Mouse (Mus musculus): ENCODE results near the gene Nkd2. TPM values are rescaled to one million over a fixed set of nuclear protein-coding genes. Genes with fewer than 3 reads are reported as not detected.

Gene Nkd2
- polyA plus RNA-seq, 1 experiment from 2014 or later, result 20.6 TPM

DNA sequence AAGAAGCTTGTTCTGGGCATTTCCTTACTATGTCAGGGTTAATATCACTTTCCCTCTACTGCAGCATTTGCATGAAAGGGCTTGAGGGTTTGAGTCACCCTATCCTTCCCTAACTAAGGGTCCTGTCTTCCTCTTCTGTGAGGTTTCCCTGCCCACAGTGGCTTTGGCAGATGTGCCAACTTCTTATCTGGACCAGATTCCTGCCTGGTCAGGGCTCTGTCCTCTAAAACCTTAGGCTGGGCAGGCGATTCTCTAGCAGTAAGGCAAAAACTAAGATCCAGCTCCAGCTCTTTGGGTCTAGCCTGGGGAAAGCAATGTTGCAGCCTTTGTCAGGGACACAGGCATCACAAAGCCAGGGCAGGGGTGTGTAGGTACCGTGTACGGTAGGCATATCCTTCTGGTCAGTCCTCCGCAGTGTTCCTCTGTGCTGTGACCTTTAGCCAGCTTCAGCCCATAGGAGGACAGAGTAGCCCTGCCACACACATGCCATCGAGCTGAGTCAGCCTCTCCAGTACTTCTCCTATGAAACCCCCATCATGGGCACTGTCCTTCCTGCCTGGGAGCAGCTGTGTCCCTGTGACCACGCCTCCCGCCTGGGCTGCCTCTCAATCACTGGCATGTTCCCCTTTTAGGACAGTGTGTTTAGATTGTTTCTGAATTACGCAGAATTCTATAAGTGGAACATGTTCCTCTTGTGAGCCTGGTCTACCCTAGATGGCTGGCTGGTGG, 43.8 kb downstream of the Nkd2 start:
- no peaks in the 10 kb centered on the region for H3K27me3 ChIP-seq (ENCODE audit: control insufficient read depth, insufficient read depth, low read depth, low read length)
- H3K4me2 ChIP-seq (ENCODE audit: low read length), result no peak overlapping the region
- no peak overlapping the region for H3K4me3 ChIP-seq (ENCODE audit: low read depth, low read length)
- no peaks in the 10 kb centered on the region for H3K4me1 ChIP-seq (ENCODE audit: control insufficient read depth, insufficient read depth, low read length)
- ATAC-seq, result no peak
- no peak overlapping the region for H3K27ac ChIP-seq (ENCODE audit: low read length)
- H3K9me3 ChIP-seq (replicated peaks; ENCODE audit: control insufficient read depth, low read length, poor library complexity, severe bottlenecking), result no peaks in the 10 kb centered on the region
- no peaks in the 10 kb centered on the region for H3K36me3 ChIP-seq (ENCODE audit: control insufficient read depth, insufficient read depth, low read length)
- 90% methylated on average over 8 of the region's 8 CpGs for WGBS
- H3K9ac ChIP-seq (ENCODE audit: low read depth, low read length), result no peak overlapping the region

- H3K4me3 ChIP-seq (ENCODE audit: low read depth, low read length), result no peak overlapping the region
- H3K9ac ChIP-seq (ENCODE audit: low read depth, low read length), result no peak overlapping the region
- H3K9me3 ChIP-seq (replicated peaks; ENCODE audit: control insufficient read depth, low read length, poor library complexity, severe bottlenecking), result no peaks in the 10 kb centered on the region
- no peak overlapping the region for H3K4me2 ChIP-seq (ENCODE audit: low read length)
- no peaks in the 10 kb centered on the region for H3K4me1 ChIP-seq (ENCODE audit: control insufficient read depth, insufficient read depth, low read length)
- no peaks in the 10 kb centered on the region for H3K27me3 ChIP-seq (ENCODE audit: control insufficient read depth, insufficient read depth, low read depth, low read length)
- ATAC-seq, result no peak
- WGBS, result 88% methylated on average over 5 of the region's 5 CpGs
- H3K27ac ChIP-seq (ENCODE audit: low read length), result no peak overlapping the region
- peaks cover 4% of the 10 kb centered on the region; the same call in 1 of the 2 replicates for H3K36me3 ChIP-seq (ENCODE audit: control insufficient read depth, insufficient read depth, low read length)
These were observed 48.3 kb downstream of the Nkd2 start for GRCm38 (mm10) chr13:73799110-73799509.

DNA sequence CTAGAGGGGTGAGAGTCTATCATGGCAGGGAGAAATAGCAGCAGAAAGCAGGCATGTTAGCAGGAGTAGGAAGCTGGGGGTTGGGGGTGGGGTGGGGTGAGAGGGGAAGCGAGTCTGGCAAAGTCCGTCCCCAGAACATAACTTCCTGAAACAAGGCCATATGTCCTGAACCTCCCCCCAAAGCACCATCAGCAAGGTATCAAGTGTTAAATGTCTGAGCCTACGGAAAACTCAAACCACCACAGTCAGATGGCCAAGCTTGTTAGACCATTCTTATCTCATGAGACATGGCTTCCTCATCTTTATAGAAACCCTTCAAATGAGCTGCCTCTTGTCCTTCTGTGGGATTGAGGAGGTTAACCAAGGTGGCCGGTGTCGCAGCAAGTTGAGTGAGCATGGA, 54.3 kb downstream of the Nkd2 start:
- Histone ChIP-seq H3K4me1 (ENCODE audit: control insufficient read depth, insufficient read depth, low read length) (no peaks in the 10 kb centered on the region), H3K9ac (ENCODE audit: low read depth, low read length) (no peak overlapping the region), H3K36me3 (ENCODE audit: control insufficient read depth, insufficient read depth, low read length) (peaks cover 4% of the 10 kb centered on the region; the same call in 1 of the 2 replicates), H3K4me3 (ENCODE audit: low read depth, low read length) (no peak overlapping the region), H3K9me3 (replicated peaks; ENCODE audit: control insufficient read depth, low read length, poor library complexity, severe bottlenecking) (no peaks in the 10 kb centered on the region), H3K27ac (ENCODE audit: low read length) (no peak overlapping the region), H3K27me3 (ENCODE audit: control insufficient read depth, insufficient read depth, low read depth, low read length) (no peaks in the 10 kb centered on the region), H3K4me2 (ENCODE audit: low read length) (no peak overlapping the region)
- ATAC-seq, result no peak
- 97% methylated on average over 5 of the region's 5 CpGs for WGBS

DNA sequence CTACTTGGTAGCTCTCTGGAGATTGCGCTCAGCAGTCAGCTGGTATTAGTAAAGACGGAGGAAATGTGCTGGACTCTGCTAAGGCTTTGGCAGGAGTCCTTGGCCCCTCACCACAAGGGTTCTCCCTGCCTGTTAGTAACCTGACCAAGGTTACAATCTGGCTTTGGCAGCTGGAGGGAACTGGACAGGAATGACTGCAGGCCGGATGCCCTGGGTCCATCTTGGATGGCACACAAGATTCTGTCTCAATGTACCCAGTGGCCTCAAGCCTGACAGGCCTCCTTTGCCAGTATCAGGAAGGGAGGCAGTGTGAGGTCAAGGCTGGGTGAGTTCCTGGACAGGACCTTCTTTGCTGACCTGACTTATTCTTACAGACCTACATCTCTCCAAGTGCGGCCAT, 55.3 kb downstream of the Nkd2 start:
- Histone ChIP-seq H3K27ac (ENCODE audit: low read length) (no peak overlapping the region), H3K9ac (ENCODE audit: low read depth, low read length) (no peak overlapping the region), H3K27me3 (ENCODE audit: control insufficient read depth, insufficient read depth, low read depth, low read length) (no peaks in the 10 kb centered on the region), H3K4me1 (ENCODE audit: control insufficient read depth, insufficient read depth, low read length) (no peaks in the 10 kb centered on the region), H3K4me3 (ENCODE audit: low read depth, low read length) (no peak overlapping the region), H3K36me3 (ENCODE audit: control insufficient read depth, insufficient read depth, low read length) (peaks cover 4% of the 10 kb centered on the region; the same call in 1 of the 2 replicates), H3K4me2 (ENCODE audit: low read length) (no peak overlapping the region), H3K9me3 (replicated peaks; ENCODE audit: control insufficient read depth, low read length, poor library complexity, severe bottlenecking) (no peaks in the 10 kb centered on the region)
- WGBS, result 96% methylated on average over 4 of the region's 4 CpGs
- no peak for ATAC-seq

- no peaks in the 10 kb centered on the region for H3K4me1 ChIP-seq (ENCODE audit: control insufficient read depth, insufficient read depth, low read length)
- H3K4me2 ChIP-seq (ENCODE audit: low read length), result no peak overlapping the region
- no peaks in the 10 kb centered on the region for H3K27me3 ChIP-seq (ENCODE audit: control insufficient read depth, insufficient read depth, low read depth, low read length)
- 28% methylated on average over 5 of the region's 5 CpGs for WGBS
- H3K36me3 ChIP-seq (ENCODE audit: control insufficient read depth, insufficient read depth, low read length), result no peaks in the 10 kb centered on the region
- no peak for ATAC-seq
- no peak overlapping the region for H3K4me3 ChIP-seq (ENCODE audit: low read depth, low read length)
- H3K9ac ChIP-seq (ENCODE audit: low read depth, low read length), result no peak overlapping the region
- H3K9me3 ChIP-seq (replicated peaks; ENCODE audit: control insufficient read depth, low read length, poor library complexity, severe bottlenecking), result no peaks in the 10 kb centered on the region
- H3K27ac ChIP-seq (ENCODE audit: low read length), result no peak overlapping the region
These were observed 64.9 kb downstream of the Nkd2 start for GRCm38 (mm10) chr13:73782486-73782885.

GRCm38 (mm10) chr13:73777578-73777977, 69.9 kb downstream of the Nkd2 start:
- WGBS, result 89% methylated on average over 3 of the region's 3 CpGs
- no peaks in the 10 kb centered on the region for H3K27me3 ChIP-seq (ENCODE audit: control insufficient read depth, insufficient read depth, low read depth, low read length)
- no peak overlapping the region for H3K4me3 ChIP-seq (ENCODE audit: low read depth, low read length)
- no peak overlapping the region for H3K9ac ChIP-seq (ENCODE audit: low read depth, low read length)
- no peaks in the 10 kb centered on the region for H3K9me3 ChIP-seq (replicated peaks; ENCODE audit: control insufficient read depth, low read length, poor library complexity, severe bottlenecking)
- no peaks in the 10 kb centered on the region; the same call in 1 of the 2 replicates for H3K4me1 ChIP-seq (ENCODE audit: control insufficient read depth, insufficient read depth, low read length)
- H3K4me2 ChIP-seq (ENCODE audit: low read length), result no peak overlapping the region
- H3K36me3 ChIP-seq (ENCODE audit: control insufficient read depth, insufficient read depth, low read length), result no peaks in the 10 kb centered on the region
- ATAC-seq, result no peak
- H3K27ac ChIP-seq (ENCODE audit: low read length), result no peak overlapping the region

DNA sequence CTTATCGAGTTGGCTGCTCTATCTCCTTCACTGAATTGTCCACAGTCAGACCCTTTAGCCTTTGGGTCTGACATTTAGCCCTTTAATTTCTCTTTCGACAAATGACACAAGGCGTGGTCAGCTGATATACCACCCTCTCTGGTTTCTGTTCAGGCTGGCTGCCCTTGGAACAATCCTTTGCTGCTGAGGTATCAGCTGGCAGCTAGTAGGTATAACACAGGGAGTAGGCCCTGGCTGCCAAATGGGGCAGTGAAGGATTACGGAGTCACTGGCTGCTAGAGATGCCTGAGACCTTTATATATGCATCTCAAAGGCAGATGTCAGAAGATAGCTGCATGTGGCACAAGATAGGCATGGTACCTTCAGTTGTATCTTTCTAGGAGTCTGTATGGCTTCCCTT, 71.6 kb downstream of the Nkd2 start:
- Histone ChIP-seq H3K9me3 (replicated peaks; ENCODE audit: control insufficient read depth, low read length, poor library complexity, severe bottlenecking) (no peaks in the 10 kb centered on the region), H3K4me1 (ENCODE audit: control insufficient read depth, insufficient read depth, low read length) (no peaks in the 10 kb centered on the region; the same call in 1 of the 2 replicates), H3K9ac (ENCODE audit: low read depth, low read length) (no peak overlapping the region), H3K4me2 (ENCODE audit: low read length) (no peak overlapping the region), H3K36me3 (ENCODE audit: control insufficient read depth, insufficient read depth, low read length) (no peaks in the 10 kb centered on the region), H3K27ac (ENCODE audit: low read length) (no peak overlapping the region), H3K4me3 (ENCODE audit: low read depth, low read length) (no peak overlapping the region), H3K27me3 (ENCODE audit: control insufficient read depth, insufficient read depth, low read depth, low read length) (no peaks in the 10 kb centered on the region)
- ATAC-seq, result no peak
- 82% methylated on average over 4 of the region's 4 CpGs for WGBS

DNA sequence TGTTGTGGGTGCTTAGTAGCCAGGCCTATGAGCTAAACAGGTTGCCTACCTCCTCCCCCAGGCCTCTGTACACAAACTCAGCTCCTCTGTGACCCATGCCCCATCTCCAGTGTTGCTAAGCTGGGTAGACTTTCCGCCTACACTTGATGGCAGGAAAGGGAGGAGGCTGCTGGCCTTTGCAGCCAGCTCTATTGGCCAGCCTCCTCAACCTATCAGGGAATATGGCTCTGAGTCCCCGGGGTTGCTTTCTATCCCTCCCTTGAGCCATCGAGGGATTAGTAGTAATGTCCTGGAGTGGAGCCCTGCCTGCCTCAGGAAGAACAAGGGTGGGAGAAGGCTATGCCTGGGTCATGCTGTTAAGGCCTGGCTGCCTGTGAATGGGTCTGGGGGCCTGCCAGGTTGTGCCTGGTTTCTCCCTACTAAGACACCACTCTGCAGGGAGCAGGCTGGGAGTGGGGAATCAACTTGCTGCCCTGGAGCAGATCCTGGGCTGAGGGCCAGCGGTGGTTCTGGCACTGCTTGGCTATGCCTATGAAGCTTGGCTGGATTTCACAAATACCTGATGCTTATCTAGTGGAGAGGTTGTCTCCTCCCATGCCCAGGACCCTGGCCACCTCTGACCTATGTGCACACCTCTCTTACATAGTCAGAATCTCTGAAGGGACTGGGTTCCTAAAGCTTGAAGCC, 73.8 kb downstream of the Nkd2 start:
- peak overlapping the region; percentile 53; the same call in 1 of the 2 replicates for H3K27ac ChIP-seq (ENCODE audit: low read length)
- ATAC-seq, result peak; percentile 57

DNA sequence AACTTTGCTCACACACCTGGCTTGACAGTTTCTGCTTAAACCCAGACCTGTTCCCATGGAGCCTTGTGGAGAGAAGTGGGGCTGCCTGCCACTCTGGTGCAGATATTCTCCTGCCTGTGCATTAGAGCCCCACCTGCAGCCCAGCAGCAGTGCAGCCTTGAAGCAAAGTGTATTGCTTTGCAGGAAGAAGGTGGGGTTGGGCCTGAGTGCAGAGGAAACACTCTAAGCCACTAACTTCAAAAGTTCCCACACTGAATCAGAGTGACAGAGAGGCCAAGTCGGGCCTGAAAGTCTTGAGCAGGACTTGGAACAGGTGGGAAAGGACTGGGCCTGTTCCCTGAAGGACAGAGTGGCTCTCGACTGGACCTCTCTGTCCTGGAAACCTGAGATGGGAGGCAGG, 74.8 kb downstream of the Nkd2 start:
- Histone ChIP-seq H3K9ac (ENCODE audit: low read depth, low read length) (no peak overlapping the region), H3K27me3 (ENCODE audit: control insufficient read depth, insufficient read depth, low read depth, low read length) (no peaks in the 10 kb centered on the region), H3K4me2 (ENCODE audit: low read length) (no peak overlapping the region), H3K4me3 (ENCODE audit: low read depth, low read length) (no peak overlapping the region), H3K36me3 (ENCODE audit: control insufficient read depth, insufficient read depth, low read length) (no peaks in the 10 kb centered on the region), H3K9me3 (replicated peaks; ENCODE audit: control insufficient read depth, low read length, poor library complexity, severe bottlenecking) (no peaks in the 10 kb centered on the region), H3K4me1 (ENCODE audit: control insufficient read depth, insufficient read depth, low read length) (no peaks in the 10 kb centered on the region; the same call in 1 of the 2 replicates), H3K27ac (ENCODE audit: low read length) (no peak overlapping the region)
- 80% methylated on average over 2 of the region's 2 CpGs for WGBS
- ATAC-seq, result no peak

More for the DNA sequence above, 73.8 kb downstream of the Nkd2 start:
- no peak overlapping the region for H3K4me3 ChIP-seq (ENCODE audit: low read depth, low read length)
- no peaks in the 10 kb centered on the region; the same call in 1 of the 2 replicates for H3K4me1 ChIP-seq (ENCODE audit: control insufficient read depth, insufficient read depth, low read length)
- H3K9ac ChIP-seq (ENCODE audit: low read depth, low read length), result no peak overlapping the region
- no peaks in the 10 kb centered on the region for H3K9me3 ChIP-seq (replicated peaks; ENCODE audit: control insufficient read depth, low read length, poor library complexity, severe bottlenecking)
- H3K4me2 ChIP-seq (ENCODE audit: low read length), result no peak overlapping the region
- H3K27me3 ChIP-seq (ENCODE audit: control insufficient read depth, insufficient read depth, low read depth, low read length), result no peaks in the 10 kb centered on the region
- H3K36me3 ChIP-seq (ENCODE audit: control insufficient read depth, insufficient read depth, low read length), result no peaks in the 10 kb centered on the region
- WGBS, result 44% methylated on average over 4 of the region's 4 CpGs

All from midbrain, embryonic 16.5 days (tissue).